In the genomic region with DNA sequence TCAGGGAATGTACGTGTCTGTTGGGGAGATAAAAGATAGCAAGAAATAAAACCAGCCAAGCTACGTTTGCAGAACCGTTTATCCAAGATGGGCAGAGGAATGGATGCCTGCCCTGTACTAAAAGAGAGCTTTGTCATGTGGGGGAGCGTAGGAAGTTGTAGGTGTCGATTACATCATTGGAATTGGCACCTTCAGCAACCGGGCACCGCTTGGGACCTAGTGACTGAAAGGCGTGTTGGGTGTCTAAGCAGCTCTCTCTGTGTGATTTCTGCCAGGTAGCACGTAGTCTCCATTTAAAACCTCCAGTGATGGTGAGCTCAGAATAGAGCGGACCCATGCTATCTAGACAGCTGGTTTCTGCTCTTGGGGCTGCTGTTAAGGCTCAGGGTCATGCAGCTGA, we compare ENCODE assay signal across 19 mouse cellular contexts. TPM values are rescaled to one million over a fixed set of nuclear protein-coding genes. Genes with fewer than 3 reads are reported as not detected.
DNase-seq lines count a peak whose midpoint lies in the region; ATAC-seq and TF ChIP-seq lines count a peak whose summit lies in the region.
"Had no signal": no experiment of that assay in that cellular context is flagged by ENCODE, and none has a peak within 500 bp of the region (broad histone marks: within the 10 kb centered on the region; RNA-seq: fewer than 3 reads in every experiment).

No protein-coding gene starts in this region.

- DNase-seq in layer of hippocampus, adult 2 months (ENCODE audit: low spot score in 2 of 2), result no peak
- DNase-seq in layer of hippocampus, postnatal 14 days (ENCODE audit: low spot score in 2 of 2), result no peak
- DNase-seq in thymus, adult 2 months, result no peak
- DNase-seq in thymus, postnatal 4 days, result no peak
- peak; percentile 16 for DNase-seq in fat pad, adult 2 months (ENCODE audit: extremely low read depth, low read depth, low spot score)
- DNase-seq in midbrain, embryonic 10.5 days (ENCODE audit: low spot score), result no peak
- DNase-seq: adrenal gland, adult 8-10 months; cerebellum, adult 9-11 months; gastrocnemius, postnatal 25 days; heart, postnatal 4 days; kidney, adult 9 months; kidney, postnatal 4 days had no signal

- TF ChIP-seq POLR2A in thymus, adult 2 months (IDR thresholded peaks at IDR 0.05; ENCODE audit: control insufficient read depth, extremely low read depth, insufficient read depth, low read length, poor library complexity), result no peak

- H3K36me3 ChIP-seq in thymus, adult 2 months (ENCODE audit: control insufficient read depth, insufficient read depth, low read length), result no peaks in the 10 kb centered on the region
- no peaks in the 10 kb centered on the region for H3K36me3 ChIP-seq in midbrain, embryonic 16.5 days (ENCODE audit: control insufficient read depth, insufficient read depth, low read length)
- no peaks in the 10 kb centered on the region for H3K36me3 ChIP-seq in midbrain, embryonic 10.5 days
- H3K36me3 ChIP-seq: forebrain, embryonic 12.5 days; heart, embryonic 13.5 days; liver, embryonic 15.5 days; neural tube, embryonic 13.5 days had no signal

- 61% methylated on average over 10 of the region's 10 CpGs for WGBS in thymus, adult 2 months
- WGBS in midbrain, embryonic 16.5 days, result 92% methylated on average over 10 of the region's 10 CpGs
- WGBS in midbrain, embryonic 10.5 days, result 93% methylated on average over 10 of the region's 10 CpGs

- H3K27me3 ChIP-seq in thymus, adult 2 months (ENCODE audit: control insufficient read depth, insufficient read depth, low read length), result no peaks in the 10 kb centered on the region
- H3K27me3 ChIP-seq in midbrain, embryonic 16.5 days (ENCODE audit: control insufficient read depth, insufficient read depth, low read depth, low read length), result no peaks in the 10 kb centered on the region
- H3K27me3 ChIP-seq in midbrain, embryonic 10.5 days (ENCODE audit: low read depth, poor library complexity, severe bottlenecking), result no peaks in the 10 kb centered on the region
- H3K27me3 ChIP-seq: forebrain, embryonic 12.5 days; heart, embryonic 13.5 days; liver, embryonic 15.5 days; neural tube, embryonic 13.5 days had no signal

- no peak overlapping the region for H3K4me3 ChIP-seq in layer of hippocampus, adult 2 months
- H3K4me3 ChIP-seq in thymus, adult 2 months (ENCODE audit: control insufficient read depth, insufficient read depth, low read length), result no peak overlapping the region
- H3K4me3 ChIP-seq in midbrain, embryonic 16.5 days (ENCODE audit: low read depth, low read length), result no peak overlapping the region
- no peak overlapping the region for H3K4me3 ChIP-seq in midbrain, embryonic 10.5 days
- H3K4me3 ChIP-seq: forebrain, embryonic 12.5 days; heart, embryonic 13.5 days; liver, embryonic 15.5 days; neural tube, embryonic 13.5 days had no signal

- peak overlapping the region; percentile 84 for H3K27ac ChIP-seq in layer of hippocampus, adult 2 months
- H3K27ac ChIP-seq in thymus, adult 2 months (ENCODE audit: control insufficient read depth, insufficient read depth, low read length), result peak overlapping the region; percentile 98
- no peak overlapping the region for H3K27ac ChIP-seq in midbrain, embryonic 16.5 days (ENCODE audit: low read length)
- H3K27ac ChIP-seq in midbrain, embryonic 10.5 days (replicated peaks), result no peak overlapping the region
- H3K27ac ChIP-seq: forebrain, embryonic 12.5 days; heart, embryonic 13.5 days; liver, embryonic 15.5 days; neural tube, embryonic 13.5 days had no signal

- no peak overlapping the region for H3K9ac ChIP-seq in midbrain, embryonic 16.5 days (ENCODE audit: low read depth, low read length)
- H3K9ac ChIP-seq: forebrain, embryonic 12.5 days; heart, embryonic 13.5 days; liver, embryonic 15.5 days; neural tube, embryonic 13.5 days had no signal

- no peak overlapping the region for H3K4me2 ChIP-seq in midbrain, embryonic 16.5 days (ENCODE audit: low read length)
- H3K4me2 ChIP-seq: forebrain, embryonic 12.5 days; heart, embryonic 13.5 days; liver, embryonic 15.5 days; neural tube, embryonic 13.5 days had no signal

- H3K4me1 ChIP-seq in thymus, adult 2 months (replicated peaks; ENCODE audit: control insufficient read depth, insufficient read depth, low read length), result peaks cover 63% of the 10 kb centered on the region
- peaks cover 11% of the 10 kb centered on the region for H3K4me1 ChIP-seq in midbrain, embryonic 16.5 days (ENCODE audit: control insufficient read depth, insufficient read depth, low read length)
- peaks cover 6% of the 10 kb centered on the region for H3K4me1 ChIP-seq in midbrain, embryonic 10.5 days
- H3K4me1 ChIP-seq: liver, embryonic 15.5 days had no signal

- ATAC-seq in midbrain, embryonic 16.5 days, result no peak
- ATAC-seq in granulocyte monocyte progenitor cell, adult 5-6 weeks (replicated peaks; ENCODE audit: poor library complexity, severe bottlenecking), result no peak
- ATAC-seq: lung, postnatal 0 days had no signal

- no peak for TF ChIP-seq CTCF in layer of hippocampus, adult 2 months (conservative IDR thresholded peaks at IDR 0.05)
- no peak for TF ChIP-seq CTCF in thymus, adult 2 months (IDR thresholded peaks at IDR 0.05; ENCODE audit: borderline replicate concordance, control insufficient read depth, extremely low read depth, insufficient read depth, low read length, poor library complexity)

- H3K9me3 ChIP-seq in midbrain, embryonic 16.5 days (replicated peaks; ENCODE audit: control insufficient read depth, low read length, poor library complexity, severe bottlenecking), result no peaks in the 10 kb centered on the region
- H3K9me3 ChIP-seq in midbrain, embryonic 10.5 days (replicated peaks), result no peaks in the 10 kb centered on the region
- H3K9me3 ChIP-seq: forebrain, embryonic 12.5 days; heart, embryonic 13.5 days; liver, embryonic 15.5 days; neural tube, embryonic 13.5 days had no signal

RNA-seq across cellular contexts. Expression of a gene that starts 60.0 kb away (rescaled TPM):
- 10 to 100 TPM; 74.8 to 75.3 TPM for total RNA-seq in layer of hippocampus, adult 2 months (2021)
- 10 to 100 TPM; 73.7 to 78.3 TPM for total RNA-seq in layer of hippocampus, postnatal 14 days (2021)
- polyA plus RNA-seq in thymus, adult 2 months (2012; rRNA removed), result 61.7 and 67.1 TPM in 2 replicates
- polyA plus RNA-seq in midbrain, embryonic 16.5 days (2015; fragmentation: Nextera tagmentation; extraction: Ambion mirVana), result 23.7 and 25.2 TPM in 2 replicates
- total RNA-seq in granulocyte monocyte progenitor cell, adult 5-6 weeks (2014; fragmentation: Nextera tagmentation), result 22.7 and 25.0 TPM in 2 replicates
- 22.4 and 37.0 TPM in 2 replicates for total RNA-seq in granulocyte monocyte progenitor cell, adult 5-6 weeks (2017)
- polyA plus RNA-seq in midbrain, embryonic 10.5 days (2016; fragmentation: Nextera tagmentation; extraction: Ambion mirVana), result 3.3 and 4.2 TPM in 2 replicates

Comparison
In these comparisons a context has a peak if more than half of its experiments do, and no peak if none do; other contexts are left out.
1. H3K27ac ChIP-seq: peak in layer of hippocampus, adult 2 months (single experiment) and thymus, adult 2 months (single experiment); none in midbrain, embryonic 16.5 days (single experiment) and midbrain, embryonic 10.5 days (single experiment).